Mouse (Mus musculus) embryonic facial prominence, embryonic 11.5 days (tissue): ENCODE measurements at regions not wholly inside any gene's neighbourhood (a gene's known extent, or its start where the extent isn't known, plus 50 kb on each side); places are given as distances from the start of the nearest gene placed in this dataset.

Experiments used
- ATAC-seq: fragments of 200-750 bp; cut with Nextera tagmentation; replicated peaks from 2 replicates; pipeline ENCODE4 v1.8.0; 2017; ENCODE audit warnings: low read depth; ENCODE audit not compliant: insufficient number of reproducible peaks, low FRiP score, low TSS enrichment
- DNase-seq: peaks from one replicate; pipeline ENCODE4 v3.0.0-alpha.2; 2015; ENCODE audit warnings: low spot score
- H3K27ac ChIP-seq: fragments of 300-500 bp; sonication (generic); replicated peaks from 2 replicates; pipeline ENCODE4 v1.5.1; 2014; ENCODE audit warnings: mild to moderate bottlenecking, low read depth, low read length, control low read depth
- H3K27me3 ChIP-seq: fragments of 300-500 bp; sonication (generic); 2 replicates; pipeline ENCODE4 v1.6.1; 2014; ENCODE audit warnings: mild to moderate bottlenecking, low read length, moderate library complexity, mixed read lengths; ENCODE audit not compliant: control insufficient read depth, insufficient read depth
- H3K36me3 ChIP-seq: fragments of 300-500 bp; sonication (generic); replicated peaks from 2 replicates; pipeline ENCODE4 v1.6.1; 2014; ENCODE audit warnings: low read depth, mild to moderate bottlenecking, low read length, moderate library complexity, mixed read lengths; ENCODE audit not compliant: control insufficient read depth, insufficient read depth
- H3K4me1 ChIP-seq: fragments of 300-500 bp; sonication (generic); 2 replicates; pipeline ENCODE4 v1.6.1; 2014; ENCODE audit warnings: low read length, mixed read lengths; ENCODE audit not compliant: control insufficient read depth, insufficient read depth
- H3K4me2 ChIP-seq: fragments of 300-500 bp; sonication (generic); 2 replicates; pipeline ENCODE4 v1.6.1; 2014; ENCODE audit warnings: low read depth, mild to moderate bottlenecking, control low read depth, low read length, moderate library complexity
- H3K4me3 ChIP-seq: fragments of 300-500 bp; sonication (generic); 2 replicates; pipeline ENCODE4 v1.5.1; 2014; ENCODE audit warnings: low read depth, low read length, control low read depth
- H3K9ac ChIP-seq: fragments of 300-500 bp; sonication (generic); replicated peaks from 2 replicates; pipeline ENCODE4 v1.6.1; 2014; ENCODE audit warnings: mild to moderate bottlenecking, control low read depth, low read length
- H3K9me3 ChIP-seq: fragments of 300-500 bp; sonication (generic); replicated peaks from 2 replicates; pipeline ENCODE4 v1.6.1; 2016; ENCODE audit warnings: mild to moderate bottlenecking, low read length, inconsistent platforms, mixed read lengths; ENCODE audit not compliant: control insufficient read depth
- WGBS: fragments of 180-500 bp; shearing (Covaris S2); extraction: QIAGEN DNeasy Blood & Tissue Kit; methylation state at CpG from one replicate; pipeline ENCODE4 v1.1.7; 2014; 5-methylcytosine and 5-hydroxymethylcytosine counted together

DNA sequence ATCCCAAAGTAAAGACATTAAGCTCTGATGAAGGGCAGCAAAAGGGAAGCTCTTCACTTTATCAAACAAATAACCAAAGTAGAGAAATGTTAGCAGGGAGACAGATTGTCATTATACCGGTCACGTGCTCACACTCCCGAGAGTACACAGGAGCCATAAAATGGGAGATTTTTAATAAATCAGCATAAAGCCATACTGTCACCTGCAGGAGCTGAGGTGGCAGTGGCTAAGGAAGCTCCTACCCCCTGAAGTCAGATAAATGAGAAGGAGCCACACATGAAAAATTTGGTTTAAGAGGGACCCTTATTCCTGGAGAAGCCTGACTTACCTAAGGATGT, 200.8 kb upstream of the Vrk2 start:
- DNase-seq (no peak), ATAC-seq (no peak)
- Histone ChIP-seq H3K27ac (no peak overlapping the region), H3K4me2 (no peak overlapping the region), H3K4me1 (no peaks in the 10 kb centered on the region), H3K36me3 (no peaks in the 10 kb centered on the region), H3K4me3 (no peak overlapping the region), H3K27me3 (no peaks in the 10 kb centered on the region), H3K9ac (no peak overlapping the region), H3K9me3 (no peaks in the 10 kb centered on the region)
- 92% methylated on average over 3 of the region's 3 CpGs for WGBS

DNA sequence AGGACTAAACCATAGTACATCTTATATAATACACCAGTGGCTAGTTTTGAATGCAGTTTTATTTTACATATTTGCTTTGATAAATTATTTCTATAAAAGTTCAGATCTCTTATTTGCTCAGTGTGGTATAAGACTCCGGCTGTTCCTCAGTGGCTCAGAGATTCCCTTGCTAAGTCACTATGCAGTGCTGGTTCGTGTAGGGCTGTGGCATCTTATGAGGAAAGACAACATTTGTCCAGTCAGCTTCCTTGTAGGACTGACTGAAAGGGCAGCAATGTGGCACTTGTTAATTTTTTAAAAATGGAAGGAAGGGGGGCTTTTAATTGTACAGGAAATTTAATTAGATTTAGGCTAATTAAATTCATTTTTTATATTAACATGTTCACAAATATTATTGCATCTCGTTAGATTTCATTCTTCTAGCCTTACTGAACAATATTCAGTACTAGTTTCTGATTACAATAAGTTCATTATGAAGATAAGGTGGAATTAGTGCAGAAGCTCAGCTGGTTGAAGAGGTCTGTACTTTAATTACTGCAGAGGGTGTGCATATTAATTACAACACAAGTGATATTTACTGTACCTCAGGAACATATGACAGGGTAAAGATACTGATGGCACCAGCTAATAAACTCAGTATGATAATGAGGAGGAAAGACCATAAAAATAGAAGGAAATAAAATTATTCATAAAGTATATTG, 200.3 kb upstream of the Vrk2 start:
- no peak overlapping the region for H3K4me3 ChIP-seq
- H3K27me3 ChIP-seq, result no peaks in the 10 kb centered on the region
- DNase-seq (no peak), ATAC-seq (no peak)
- no peaks in the 10 kb centered on the region for H3K4me1 ChIP-seq
- no peak overlapping the region for H3K9ac ChIP-seq
- H3K4me2 ChIP-seq, result no peak overlapping the region
- 79% methylated on average over 3 of the region's 3 CpGs for WGBS
- H3K9me3 ChIP-seq, result no peaks in the 10 kb centered on the region
- H3K36me3 ChIP-seq, result no peaks in the 10 kb centered on the region
- no peak overlapping the region for H3K27ac ChIP-seq

DNA sequence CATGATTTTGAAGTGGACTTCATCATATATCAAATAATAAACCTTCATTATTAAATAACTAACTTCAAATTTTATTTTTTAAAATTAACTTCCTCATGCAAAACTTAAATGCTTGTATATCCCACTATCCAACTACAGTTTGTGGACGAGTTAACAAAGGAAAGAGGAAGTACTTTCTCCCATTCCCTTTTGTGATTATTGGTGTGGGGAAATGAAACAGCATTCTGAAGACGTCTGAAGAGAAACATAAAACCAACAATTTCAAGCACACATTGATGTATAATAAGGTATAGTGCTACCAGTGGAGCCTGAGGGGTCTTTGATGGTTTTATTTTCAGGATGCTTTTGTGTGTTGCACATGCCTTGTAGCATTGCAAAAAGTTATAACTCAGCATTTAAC, 195.5 kb upstream of the Vrk2 start:
- Histone ChIP-seq H3K9me3 (no peaks in the 10 kb centered on the region), H3K4me1 (no peaks in the 10 kb centered on the region), H3K27ac (no peak overlapping the region), H3K36me3 (no peaks in the 10 kb centered on the region), H3K27me3 (no peaks in the 10 kb centered on the region), H3K9ac (no peak overlapping the region), H3K4me3 (no peak overlapping the region), H3K4me2 (no peak overlapping the region)
- ATAC-seq (no peak), DNase-seq (no peak)
- 65% methylated on average over 2 of the region's 2 CpGs for WGBS

- ATAC-seq, result peak; percentile 75; the same call in 1 of the 2 replicates
Observed at GRCm38 (mm10) chr11:26785164-26785563, 191.4 kb upstream of the Vrk2 start.

DNA sequence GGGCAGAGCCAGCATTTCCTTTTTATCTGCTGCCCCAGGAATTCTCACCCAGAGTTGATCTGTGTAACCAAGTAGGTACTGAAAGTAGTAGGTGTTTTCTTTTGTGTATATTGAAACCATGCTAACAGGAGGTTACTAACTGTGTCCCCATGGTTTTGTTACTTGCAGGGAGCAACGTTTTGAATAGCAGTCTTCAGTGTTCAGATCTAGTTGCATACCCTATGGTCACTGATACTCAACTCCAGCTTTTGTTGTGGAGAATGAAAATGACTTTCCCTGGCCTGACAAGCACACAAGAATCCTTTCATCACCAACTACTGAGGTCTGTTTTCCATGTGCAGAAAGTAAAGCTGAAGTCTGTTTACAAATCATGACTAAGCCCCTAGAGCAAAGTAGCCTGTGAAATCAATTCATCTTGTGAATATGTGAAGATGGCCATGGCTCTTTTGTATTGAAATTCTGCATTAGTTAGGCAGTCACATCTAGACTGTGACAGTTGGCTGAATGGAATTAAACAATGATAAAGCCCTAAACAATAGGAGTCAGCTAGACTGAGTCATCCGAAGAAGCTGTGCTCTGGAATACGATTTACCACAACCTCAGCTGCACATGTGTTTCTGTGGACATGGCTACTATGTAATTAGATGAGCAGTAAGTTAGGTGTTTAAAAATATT, 179.5 kb upstream of the Vrk2 start:
- no peak overlapping the region for H3K4me3 ChIP-seq
- no peaks in the 10 kb centered on the region for H3K27me3 ChIP-seq
- ATAC-seq, result no peak
- no peak overlapping the region for H3K27ac ChIP-seq
- WGBS, result 37% methylated on average over 3 of the region's 3 CpGs
- no peak overlapping the region for H3K9ac ChIP-seq
- no peak for DNase-seq
- H3K9me3 ChIP-seq, result no peaks in the 10 kb centered on the region
- H3K36me3 ChIP-seq, result no peaks in the 10 kb centered on the region
- no peak overlapping the region for H3K4me2 ChIP-seq
- H3K4me1 ChIP-seq, result no peaks in the 10 kb centered on the region

More at GRCm38 (mm10) chr11:26785164-26785563, 191.4 kb upstream of the Vrk2 start:
- Histone ChIP-seq H3K9me3 (no peaks in the 10 kb centered on the region), H3K4me3 (no peak overlapping the region), H3K36me3 (no peaks in the 10 kb centered on the region), H3K9ac (no peak overlapping the region), H3K4me1 (no peaks in the 10 kb centered on the region), H3K27ac (no peak overlapping the region), H3K4me2 (no peak overlapping the region), H3K27me3 (no peaks in the 10 kb centered on the region)
- peak; percentile 43 for DNase-seq
- WGBS, result 13% methylated on average over 1 of the region's 1 CpGs

- H3K4me2 ChIP-seq, result no peak overlapping the region
- no peaks in the 10 kb centered on the region for H3K4me1 ChIP-seq
- no peak overlapping the region for H3K9ac ChIP-seq
- no peaks in the 10 kb centered on the region for H3K9me3 ChIP-seq
- WGBS, result 74% methylated on average over 3 of the region's 3 CpGs
- no peaks in the 10 kb centered on the region for H3K27me3 ChIP-seq
- no peaks in the 10 kb centered on the region for H3K36me3 ChIP-seq
- no peak for ATAC-seq
- no peak for DNase-seq
- no peak overlapping the region for H3K27ac ChIP-seq
- H3K4me3 ChIP-seq, result no peak overlapping the region
Observed at GRCm38 (mm10) chr11:26755576-26755975, 161.8 kb upstream of the Vrk2 start.

GRCm38 (mm10) chr11:26753616-26754015, 159.8 kb upstream of the Vrk2 start:
- Histone ChIP-seq H3K9ac (no peak overlapping the region), H3K4me1 (no peaks in the 10 kb centered on the region), H3K9me3 (no peaks in the 10 kb centered on the region), H3K27me3 (no peaks in the 10 kb centered on the region), H3K27ac (no peak overlapping the region), H3K4me2 (no peak overlapping the region), H3K4me3 (no peak overlapping the region), H3K36me3 (no peaks in the 10 kb centered on the region)
- 74% methylated on average over 1 of the region's 1 CpGs for WGBS
- DNase-seq (no peak), ATAC-seq (no peak)

DNA sequence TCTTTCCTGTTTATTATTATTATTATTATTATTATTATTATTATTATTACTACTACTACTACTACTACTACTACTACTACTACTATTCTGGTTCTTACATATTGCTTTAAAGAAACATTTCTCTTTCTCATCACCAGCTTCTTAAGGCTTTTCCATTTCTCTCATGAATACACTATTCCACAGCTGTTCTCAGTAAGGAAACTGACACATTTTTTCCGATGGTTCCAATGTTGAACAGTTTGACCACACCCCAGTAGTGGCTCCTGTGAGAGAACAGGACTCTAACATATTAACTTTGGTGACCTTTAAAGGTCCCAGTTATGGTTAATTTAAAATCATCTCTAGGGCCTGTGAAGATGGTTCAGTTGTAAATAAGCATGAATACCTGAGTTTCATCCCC, 148.4 kb upstream of the Vrk2 start:
- ATAC-seq (no peak), DNase-seq (no peak)
- Histone ChIP-seq H3K27me3 (no peaks in the 10 kb centered on the region), H3K4me2 (no peak overlapping the region), H3K36me3 (no peaks in the 10 kb centered on the region), H3K9ac (no peak overlapping the region), H3K27ac (no peak overlapping the region), H3K9me3 (no peaks in the 10 kb centered on the region), H3K4me3 (no peak overlapping the region), H3K4me1 (no peaks in the 10 kb centered on the region)
- WGBS, result 88% methylated on average over 1 of the region's 1 CpGs
